Mouse (Mus musculus) midbrain, embryonic 13.5 days (tissue): ENCODE measurements around the gene Faf1. TPM values are rescaled to one million over a fixed set of nuclear protein-coding genes. Genes with fewer than 3 reads are reported as not detected.
A peak's percentile ranks its signal among the peaks of the same experiment; 100 is the strongest.
"Not testable (repeated sequence)": the region's sequence is repeated elsewhere in the genome, so short reads cannot be mapped to it uniquely, and the experiment has no call there.

Experiments
- ATAC-seq: fragments of 200-750 bp; cut with Nextera tagmentation; 2 replicates; pipeline ENCODE4 v1.8.0; 2017; ENCODE audit warnings: mild to moderate bottlenecking, moderate TSS enrichment, moderate library complexity
- H3K27ac ChIP-seq: fragments of 300-500 bp; sonication (generic); 2 replicates; pipeline ENCODE4 v1.5.1; 2015; ENCODE audit warnings: inconsistent platforms, mild to moderate bottlenecking, moderate library complexity
- H3K27me3 ChIP-seq: fragments of 300-500 bp; sonication (generic); 2 replicates; pipeline ENCODE4 v1.6.1; 2015; ENCODE audit warnings: mild to moderate bottlenecking, inconsistent platforms
- H3K36me3 ChIP-seq: fragments of 300-500 bp; sonication (generic); 2 replicates; pipeline ENCODE4 v1.6.1; 2015; ENCODE audit warnings: mild to moderate bottlenecking, inconsistent platforms
- H3K4me1 ChIP-seq: fragments of 300-500 bp; sonication (generic); replicated peaks from 2 replicates; pipeline ENCODE4 v1.6.1; 2015; ENCODE audit warnings: inconsistent platforms
- H3K4me2 ChIP-seq: fragments of 300-500 bp; sonication (generic); replicated peaks from 2 replicates; pipeline ENCODE4 v1.6.1; 2015; ENCODE audit warnings: moderate library complexity, mild to moderate bottlenecking, inconsistent platforms
- H3K4me3 ChIP-seq: fragments of 300-500 bp; sonication (generic); replicated peaks from 2 replicates; pipeline ENCODE4 v1.5.1; 2015; ENCODE audit warnings: mild to moderate bottlenecking, inconsistent platforms
- H3K9ac ChIP-seq: fragments of 300-500 bp; sonication (generic); replicated peaks from 2 replicates; pipeline ENCODE4 v1.6.1; 2015; ENCODE audit warnings: mild to moderate bottlenecking, inconsistent platforms
- H3K9me3 ChIP-seq: fragments of 300-500 bp; sonication (generic); 2 replicates; pipeline ENCODE4 v1.6.1; 2016; ENCODE audit warnings: mild to moderate bottlenecking, inconsistent platforms
- WGBS: fragments of 180-500 bp; shearing (Covaris S2); methylation state at CpG from one replicate; pipeline ENCODE4 v1.1.7; 2015; 5-methylcytosine and 5-hydroxymethylcytosine counted together
- polyA plus RNA-seq: library from polyadenylated mRNA; unstranded; fragments of >200 nt; fragmentation: Nextera tagmentation; extraction: Ambion mirVana; gene quantifications from 2 replicates; pipeline ENCODE4 v1.2.1, GENCODE M21; 2015

The Faf1 gene
- polyA plus RNA-seq, 1 experiment from 2014 or later, result 32.9 TPM

DNA sequence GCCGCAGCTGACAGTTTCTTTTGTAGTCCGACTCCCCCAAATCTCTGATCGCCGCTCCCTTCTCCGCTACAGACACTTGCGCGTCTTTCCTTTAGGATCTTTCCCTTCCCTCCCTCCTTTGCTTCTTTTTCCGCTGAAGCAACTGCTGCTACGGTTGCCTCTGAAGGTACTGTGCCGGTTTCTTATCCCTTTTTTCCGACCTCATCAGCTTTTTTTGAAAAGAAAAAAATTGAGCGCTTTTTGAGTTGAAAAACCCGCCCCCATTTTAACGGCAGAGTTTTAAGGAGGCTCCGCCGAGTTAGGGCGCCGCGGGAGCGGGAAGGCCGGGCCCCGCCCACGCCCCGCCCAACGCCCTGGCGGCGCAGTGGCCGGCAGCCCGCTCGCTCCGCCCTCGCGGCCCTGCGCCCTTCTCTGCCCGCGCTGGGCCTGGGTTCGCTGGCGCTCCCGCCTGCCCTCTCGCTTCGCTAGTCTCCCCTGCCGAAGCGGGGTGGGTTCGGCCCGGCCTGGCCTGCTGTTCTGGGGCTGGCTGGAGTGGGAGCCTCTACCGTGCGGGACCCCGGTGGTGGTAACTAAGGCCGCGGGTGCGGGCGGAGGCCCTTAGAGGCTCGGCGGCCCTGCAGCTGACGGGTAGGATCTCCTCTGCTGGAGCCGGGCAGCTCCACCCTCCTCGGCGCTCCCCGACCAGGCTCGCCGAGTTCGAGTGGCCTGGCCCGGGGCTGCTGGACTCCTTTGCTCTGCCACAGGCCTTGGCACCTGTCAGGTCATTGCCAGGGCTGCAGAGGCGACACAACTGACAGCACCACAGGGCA, 9.7 kb upstream of the Faf1 start, which contains the start of gene Cdkn2c:
Gene Cdkn2c (minus strand): TSS at position 729 of the 809 bp plus-strand sequence.
- no peaks in the 10 kb centered on the region for H3K9me3 ChIP-seq
- WGBS, result under 1% methylated on average over 63 of the region's 64 CpGs
- peak; percentile 92 for ATAC-seq

GRCm38 (mm10) chr4:109667518-109667917, 8.9 kb upstream of the Faf1 start:
- peaks cover 35% of the 10 kb centered on the region for H3K27me3 ChIP-seq
- H3K36me3 ChIP-seq, result no peaks in the 10 kb centered on the region
- no peak overlapping the region for H3K9ac ChIP-seq
- no peak overlapping the region; the same call in 1 of the 2 replicates for H3K4me3 ChIP-seq
- ATAC-seq, result no peak
- peaks cover 31% of the 10 kb centered on the region for H3K4me1 ChIP-seq
- H3K9me3 ChIP-seq, result no peaks in the 10 kb centered on the region
- peak overlapping the region; percentile 90 for H3K4me2 ChIP-seq
- 55% methylated on average over 2 of the region's 2 CpGs for WGBS
- no peak overlapping the region for H3K27ac ChIP-seq

More for the DNA sequence above, 9.7 kb upstream of the Faf1 start, which contains the start of gene Cdkn2c:
- peak within 1 kb of the TSS; percentile 90 for H3K4me2 ChIP-seq
- peaks cover 41% of the 10 kb centered on the region for H3K27me3 ChIP-seq
- H3K9ac ChIP-seq, result peak within 1 kb of the TSS; percentile 76
- H3K4me3 ChIP-seq, result peak within 1 kb of the TSS; percentile 60
- no peaks in the 10 kb centered on the region for H3K36me3 ChIP-seq
- peaks cover 31% of the 10 kb centered on the region for H3K4me1 ChIP-seq
- peak within 1 kb of the TSS; percentile 60 for H3K27ac ChIP-seq

GRCm38 (mm10) chr4:109670213-109670612, 6.2 kb upstream of the Faf1 start:
- ATAC-seq, result no peak
- no peaks in the 10 kb centered on the region for H3K36me3 ChIP-seq
- no peak overlapping the region for H3K4me2 ChIP-seq
- H3K9ac ChIP-seq, result no peak overlapping the region
- H3K4me1 ChIP-seq, result peaks cover 20% of the 10 kb centered on the region
- H3K9me3 ChIP-seq, result no peaks in the 10 kb centered on the region
- H3K27ac ChIP-seq, result no peak overlapping the region
- WGBS, result 77% methylated on average over 2 of the region's 2 CpGs
- no peak overlapping the region for H3K4me3 ChIP-seq
- H3K27me3 ChIP-seq, result peaks cover 19% of the 10 kb centered on the region

- H3K4me3 ChIP-seq, result no peak overlapping the region
- H3K9me3 ChIP-seq, result no peaks in the 10 kb centered on the region
- H3K4me2 ChIP-seq, result no peak overlapping the region
- H3K36me3 ChIP-seq, result no peaks in the 10 kb centered on the region
- peaks cover 8% of the 10 kb centered on the region for H3K27me3 ChIP-seq
- 71% methylated on average over 1 of the region's 1 CpGs for WGBS
- ATAC-seq, result no peak
- peaks cover 5% of the 10 kb centered on the region for H3K4me1 ChIP-seq
- no peak overlapping the region for H3K9ac ChIP-seq
- H3K27ac ChIP-seq, result no peak overlapping the region
Measured at GRCm38 (mm10) chr4:109671941-109672340, 4.4 kb upstream of the Faf1 start.

- no peak overlapping the region for H3K4me2 ChIP-seq
- H3K4me1 ChIP-seq, result peaks cover 17% of the 10 kb centered on the region
- no peak overlapping the region for H3K27ac ChIP-seq
- no peak for ATAC-seq
- H3K9ac ChIP-seq, result no peak overlapping the region
- H3K36me3 ChIP-seq, result no peaks in the 10 kb centered on the region
- no peak overlapping the region for H3K4me3 ChIP-seq
- 75% methylated on average over 2 of the region's 2 CpGs for WGBS
- H3K27me3 ChIP-seq, result no peaks in the 10 kb centered on the region
- no peaks in the 10 kb centered on the region for H3K9me3 ChIP-seq
Measured at GRCm38 (mm10) chr4:109674097-109674496, 2.3 kb upstream of the Faf1 start.

GRCm38 (mm10) chr4:109677221-109677620, 833 bp downstream of the Faf1 start:
- peak; percentile 22; the same call in 1 of the 2 replicates for ATAC-seq
- Histone ChIP-seq H3K4me3 (peak overlapping the region; percentile 86), H3K4me1 (peaks cover 17% of the 10 kb centered on the region), H3K9me3 (no peaks in the 10 kb centered on the region), H3K27ac (peak overlapping the region; percentile 96), H3K36me3 (no peaks in the 10 kb centered on the region), H3K9ac (peak overlapping the region; percentile 91), H3K4me2 (peak overlapping the region; percentile 67), H3K27me3 (no peaks in the 10 kb centered on the region)
- 0% methylated on average over 3 of the region's 3 CpGs for WGBS

DNA sequence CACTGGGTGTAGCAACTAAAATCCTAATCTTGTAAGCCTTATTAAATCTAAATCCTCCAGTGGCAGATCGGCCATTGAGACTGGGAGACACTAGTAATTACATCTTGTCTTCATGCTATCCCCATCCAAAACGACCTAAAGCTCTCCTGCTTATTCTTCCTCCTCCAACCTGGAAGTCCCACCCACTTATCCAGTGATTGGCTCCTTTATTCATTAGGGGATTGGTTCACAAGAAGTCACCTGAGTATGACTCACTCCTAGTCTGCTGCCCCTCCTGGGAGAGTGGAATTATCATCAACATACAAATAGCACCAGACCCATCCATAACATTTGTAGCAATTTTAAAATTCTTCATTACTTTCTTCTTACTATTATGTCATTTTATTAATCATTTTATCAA, 7.2 kb downstream of the Faf1 start:
- Histone ChIP-seq H3K36me3 (peaks cover 7% of the 10 kb centered on the region), H3K9ac (no peak overlapping the region), H3K27me3 (no peaks in the 10 kb centered on the region), H3K4me2 (no peak overlapping the region), H3K27ac (no peak overlapping the region), H3K4me3 (no peak overlapping the region), H3K4me1 (peaks cover under 1% of the 10 kb centered on the region; the same call in 1 of the 2 replicates), H3K9me3 (no peaks in the 10 kb centered on the region)
- WGBS, result 70% methylated on average over 2 of the region's 2 CpGs
- ATAC-seq, result no peak

DNA sequence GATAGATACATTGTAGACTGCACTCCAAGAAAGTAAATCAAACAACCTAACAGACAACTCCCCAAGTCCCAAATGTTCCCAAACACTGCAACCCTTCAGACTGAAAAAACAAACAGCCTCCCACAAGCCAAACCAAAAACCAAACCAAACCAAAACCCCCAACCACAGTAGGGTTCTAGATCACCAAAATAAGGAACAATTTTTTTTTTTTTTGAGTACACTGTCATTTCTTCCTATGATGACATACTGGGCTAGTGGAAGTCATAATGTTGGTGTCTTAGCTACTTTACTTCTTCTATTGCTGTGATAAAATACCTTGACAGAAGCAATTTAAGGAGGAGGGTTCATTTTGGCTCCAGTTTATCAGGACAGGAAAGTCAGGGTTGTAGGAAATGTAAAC, 16.3 kb downstream of the Faf1 start:
- no peak for ATAC-seq
- Histone ChIP-seq H3K4me1 (no peaks in the 10 kb centered on the region), H3K9ac (no peak overlapping the region), H3K4me3 (no peak overlapping the region), H3K9me3 (peaks cover 5% of the 10 kb centered on the region; the same call in 1 of the 2 replicates), H3K27ac (no peak overlapping the region), H3K36me3 (peaks cover 12% of the 10 kb centered on the region; the same call in 1 of the 2 replicates), H3K4me2 (no peak overlapping the region), H3K27me3 (no peaks in the 10 kb centered on the region)

GRCm38 (mm10) chr4:109700727-109701126, 24.3 kb downstream of the Faf1 start:
- H3K27ac ChIP-seq, H3K4me3 ChIP-seq, H3K27me3 ChIP-seq, H3K36me3 ChIP-seq, H3K4me2 ChIP-seq, H3K9me3 ChIP-seq, ATAC-seq, H3K4me1 ChIP-seq, H3K9ac ChIP-seq: not testable (repeated sequence)
- 96% methylated on average over 3 of the region's 3 CpGs for WGBS

DNA sequence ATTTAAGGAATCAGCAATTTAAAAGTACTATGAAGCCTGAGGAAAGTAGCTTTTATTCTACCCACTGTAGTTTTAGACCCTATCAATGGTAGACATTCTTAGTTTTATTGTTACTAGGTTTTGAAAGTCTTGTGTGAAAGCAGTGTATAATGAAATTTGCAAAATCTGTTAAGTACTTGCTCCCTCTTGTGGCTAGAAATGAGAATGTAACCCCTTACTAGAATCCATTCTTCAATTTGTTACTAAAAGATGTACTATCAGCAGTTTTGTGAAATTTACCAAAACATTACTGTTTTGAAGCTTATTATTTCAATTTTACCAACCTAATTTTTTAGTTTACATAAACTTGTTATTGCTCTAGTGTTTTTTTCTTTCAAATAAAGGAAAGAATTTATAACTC, 27.2 kb downstream of the Faf1 start:
- H3K4me3 ChIP-seq, result no peak overlapping the region
- H3K27ac ChIP-seq, result no peak overlapping the region
- no peak overlapping the region for H3K4me2 ChIP-seq
- no peaks in the 10 kb centered on the region for H3K36me3 ChIP-seq
- ATAC-seq, result no peak
- H3K27me3 ChIP-seq, result no peaks in the 10 kb centered on the region
- no peak overlapping the region for H3K9ac ChIP-seq
- H3K9me3 ChIP-seq, result no peaks in the 10 kb centered on the region
- no peaks in the 10 kb centered on the region for H3K4me1 ChIP-seq

GRCm38 (mm10) chr4:109705349-109705748, 29.0 kb downstream of the Faf1 start:
- Histone ChIP-seq H3K9me3 (no peaks in the 10 kb centered on the region), H3K4me3 (no peak overlapping the region), H3K9ac (no peak overlapping the region), H3K36me3 (no peaks in the 10 kb centered on the region), H3K27me3 (no peaks in the 10 kb centered on the region), H3K4me2 (no peak overlapping the region), H3K27ac (no peak overlapping the region), H3K4me1 (no peaks in the 10 kb centered on the region)
- 95% methylated on average over 2 of the region's 2 CpGs for WGBS
- no peak for ATAC-seq

DNA sequence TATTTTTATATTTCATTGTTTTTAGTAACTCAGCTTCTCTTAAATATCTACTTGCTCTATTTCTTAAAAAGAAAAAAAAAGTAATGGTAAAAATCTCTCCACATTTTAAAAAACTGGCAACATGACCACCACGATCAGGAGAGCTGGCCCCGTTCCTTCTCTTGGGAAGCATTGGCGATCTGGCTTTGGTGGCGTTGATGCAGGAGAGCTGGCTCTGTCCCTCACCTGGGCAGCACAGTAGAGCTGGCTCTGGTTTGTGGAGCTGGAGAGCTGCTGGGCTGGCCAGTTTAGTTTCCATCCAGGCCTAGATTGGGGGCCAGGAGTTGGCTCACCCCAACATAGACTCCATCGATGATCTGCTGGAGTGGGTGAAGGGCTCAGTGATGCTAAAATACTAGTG, 42.9 kb downstream of the Faf1 start:
- H3K9ac ChIP-seq, result no peak overlapping the region
- WGBS, result 93% methylated on average over 5 of the region's 5 CpGs

More for the DNA sequence above, 42.9 kb downstream of the Faf1 start:
- no peak overlapping the region for H3K27ac ChIP-seq
- no peaks in the 10 kb centered on the region for H3K4me1 ChIP-seq
- no peak overlapping the region for H3K4me3 ChIP-seq
- no peaks in the 10 kb centered on the region for H3K9me3 ChIP-seq
- no peaks in the 10 kb centered on the region for H3K27me3 ChIP-seq
- no peak overlapping the region for H3K4me2 ChIP-seq
- no peaks in the 10 kb centered on the region for H3K36me3 ChIP-seq
- no peak for ATAC-seq
